Mouse (Mus musculus): ENCODE measurements around the gene Olfr101. TPM values are rescaled to one million over a fixed set of nuclear protein-coding genes. Genes with fewer than 3 reads are reported as not detected.

Olfr101 gene
- polyA plus RNA-seq (2016; fragmentation: Nextera tagmentation; extraction: Ambion mirVana), result not detected in 2 replicates

DNA sequence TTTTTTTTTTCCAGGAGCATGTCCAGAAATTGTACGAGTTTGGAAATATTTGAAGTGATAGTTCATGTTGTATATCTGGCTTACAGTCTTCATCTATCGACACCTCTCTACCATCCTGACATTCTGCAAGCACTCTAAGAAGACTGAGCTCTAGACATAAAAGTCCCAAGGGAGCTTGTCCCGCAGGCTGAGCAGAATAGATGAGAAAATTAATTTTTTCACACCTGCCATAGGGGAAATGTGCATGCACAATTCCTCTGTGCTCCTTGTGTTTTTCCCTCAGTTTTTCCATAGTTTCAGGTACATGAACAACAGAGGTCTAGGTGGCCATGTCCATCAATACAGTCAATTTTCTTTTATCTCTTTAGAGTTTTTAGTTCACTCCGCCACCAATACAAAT is at the start of gene Olfr101:
Gene Olfr101, minus strand, starts transcription at position 101 of the 400 bp plus-strand sequence.
- WGBS, result 90% methylated on average over 4 of the region's 4 CpGs
- H3K4me3 ChIP-seq, result no peak within 1 kb of the TSS
- no peak for DNase-seq (ENCODE audit: extremely low spot score, low spot score)
- no peaks in the 10 kb centered on the region for H3K9me3 ChIP-seq
- H3K4me1 ChIP-seq, result no peaks in the 10 kb centered on the region
- H3K36me3 ChIP-seq (replicated peaks), result no peaks in the 10 kb centered on the region
- no peaks in the 10 kb centered on the region for H3K27me3 ChIP-seq (ENCODE audit: poor library complexity, severe bottlenecking)
- H3K27ac ChIP-seq, result no peak within 1 kb of the TSS

- H3K36me3 ChIP-seq (replicated peaks), result no peaks in the 10 kb centered on the region
- no peaks in the 10 kb centered on the region for H3K27me3 ChIP-seq (ENCODE audit: poor library complexity, severe bottlenecking)
- H3K4me1 ChIP-seq, result no peaks in the 10 kb centered on the region
- no peak within 1 kb of the TSS for H3K4me3 ChIP-seq
- WGBS, result 86% methylated on average over 2 of the region's 2 CpGs
- no peaks in the 10 kb centered on the region for H3K9me3 ChIP-seq
- no peak within 1 kb of the TSS for H3K27ac ChIP-seq
- no peak for DNase-seq (ENCODE audit: extremely low spot score, low spot score)
Measured at GRCm38 (mm10) chr17:37339598-37339997, 35.5 kb upstream of the Olfr101 start, which contains the start of gene Olfr103. Gene Olfr103, minus strand, starts transcription at chr17:37339698.

- H3K4me1 ChIP-seq, result no peaks in the 10 kb centered on the region
- H3K36me3 ChIP-seq (replicated peaks), result no peaks in the 10 kb centered on the region
- no peaks in the 10 kb centered on the region for H3K27me3 ChIP-seq (ENCODE audit: poor library complexity, severe bottlenecking)
- H3K27ac ChIP-seq, result no peak within 1 kb of the TSS
- no peak for DNase-seq (ENCODE audit: extremely low spot score, low spot score)
- no peak within 1 kb of the TSS for H3K4me3 ChIP-seq
- H3K9me3 ChIP-seq, result peaks cover 8% of the 10 kb centered on the region; the same call in 1 of the 2 replicates
Measured at GRCm38 (mm10) chr17:37316954-37317353, 12.8 kb upstream of the Olfr101 start, which contains the start of gene Olfr102. Gene Olfr102, minus strand, starts transcription at chr17:37317054.

DNA sequence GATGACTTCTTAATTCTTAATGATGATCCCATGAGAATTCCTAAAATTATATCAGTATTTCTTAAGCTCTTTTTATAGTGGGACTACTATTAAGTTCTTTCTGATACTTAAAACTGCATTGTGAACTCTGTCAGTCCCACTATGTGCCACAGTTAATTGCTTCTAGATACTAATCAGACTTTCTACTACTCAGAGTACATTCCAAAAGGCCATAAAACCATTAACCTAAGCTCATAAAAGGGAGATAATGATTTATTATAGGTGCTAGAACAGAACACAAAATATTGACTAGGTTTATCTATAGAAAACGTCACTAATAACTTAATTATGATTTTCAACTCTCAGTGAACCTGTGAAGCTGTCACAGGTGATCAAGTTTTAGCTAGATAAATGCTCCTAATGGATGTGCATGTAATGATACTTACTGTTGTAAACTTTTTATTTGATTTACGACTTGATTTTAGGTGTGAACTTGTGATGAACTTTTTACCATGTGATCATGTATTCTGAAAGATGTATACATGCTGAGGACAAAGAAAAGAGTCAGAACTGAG is 6.1 kb upstream of the Olfr101 start:
- WGBS, result 57% methylated on average over 2 of the region's 2 CpGs
- no peak for DNase-seq (ENCODE audit: extremely low spot score, low spot score)

GRCm38 (mm10) chr17:37308483-37308882 is 4.4 kb upstream of the Olfr101 start:
- no peak overlapping the region for H3K4me3 ChIP-seq
- no peaks in the 10 kb centered on the region for H3K27me3 ChIP-seq (ENCODE audit: poor library complexity, severe bottlenecking)
- 45% methylated on average over 4 of the region's 4 CpGs for WGBS
- no peak for DNase-seq (ENCODE audit: extremely low spot score, low spot score)
- H3K27ac ChIP-seq, result no peak overlapping the region
- H3K9me3 ChIP-seq, result no peaks in the 10 kb centered on the region
- H3K36me3 ChIP-seq (replicated peaks), result no peaks in the 10 kb centered on the region
- no peaks in the 10 kb centered on the region for H3K4me1 ChIP-seq

More for the DNA sequence above, 6.1 kb upstream of the Olfr101 start:
- Histone ChIP-seq H3K27ac (no peak overlapping the region), H3K27me3 (ENCODE audit: poor library complexity, severe bottlenecking) (no peaks in the 10 kb centered on the region), H3K9me3 (no peaks in the 10 kb centered on the region), H3K36me3 (replicated peaks) (no peaks in the 10 kb centered on the region), H3K4me1 (no peaks in the 10 kb centered on the region), H3K4me3 (no peak overlapping the region)

DNA sequence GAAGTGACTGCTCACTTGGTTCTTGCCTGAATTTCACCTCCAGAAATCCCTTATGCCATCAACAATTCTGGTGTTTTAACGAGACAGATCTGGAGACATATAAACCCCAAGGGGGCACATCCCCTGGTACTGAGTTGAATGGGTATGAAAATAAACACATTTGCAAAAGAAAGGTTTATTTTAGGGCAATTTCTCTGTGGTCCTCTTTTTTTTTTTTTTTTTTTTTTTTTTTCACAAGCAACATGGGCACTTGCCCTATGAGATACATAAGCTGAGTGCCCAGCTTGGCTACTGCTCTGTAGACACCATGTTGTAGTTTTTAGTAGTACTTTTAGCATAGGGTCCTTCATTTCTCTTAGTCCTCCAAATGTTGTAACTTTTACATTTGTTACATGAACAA is 20.8 kb downstream of the Olfr101 start, which contains the start of gene Olfr99:
Gene Olfr99, minus strand, starts transcription at position 101 of the 400 bp plus-strand sequence.
- 81% methylated on average over 1 of the region's 1 CpGs for WGBS
- DNase-seq (ENCODE audit: extremely low spot score, low spot score), result no peak
- Histone ChIP-seq H3K27me3 (ENCODE audit: poor library complexity, severe bottlenecking) (no peaks in the 10 kb centered on the region), H3K4me1 (no peaks in the 10 kb centered on the region), H3K27ac (no peak within 1 kb of the TSS), H3K9me3 (no peaks in the 10 kb centered on the region), H3K4me3 (no peak within 1 kb of the TSS), H3K36me3 (replicated peaks) (no peaks in the 10 kb centered on the region)

DNA sequence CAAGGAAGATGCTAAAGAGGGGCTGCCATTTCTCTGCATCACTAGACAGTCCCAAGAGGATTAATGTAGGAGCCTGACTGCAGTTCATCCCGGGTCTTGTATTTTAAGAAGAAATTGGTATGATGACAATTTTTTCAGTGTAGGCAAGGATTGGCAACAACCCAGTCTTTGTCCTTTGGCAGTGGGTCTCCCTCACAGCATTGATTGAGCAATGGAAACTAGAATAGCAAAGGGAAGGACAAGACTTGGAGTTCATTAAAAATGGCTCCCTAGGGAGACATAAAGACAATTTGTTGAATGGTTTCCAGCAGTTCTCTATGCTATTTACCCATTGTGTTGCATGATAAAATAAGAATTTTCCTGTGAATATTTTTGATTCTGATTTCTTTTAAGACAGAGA is 23.8 kb downstream of the Olfr101 start:
- Histone ChIP-seq H3K4me3 (no peak overlapping the region), H3K27me3 (ENCODE audit: poor library complexity, severe bottlenecking) (no peaks in the 10 kb centered on the region), H3K4me1 (no peaks in the 10 kb centered on the region), H3K27ac (no peak overlapping the region), H3K36me3 (replicated peaks) (no peaks in the 10 kb centered on the region), H3K9me3 (no peaks in the 10 kb centered on the region)
- DNase-seq (ENCODE audit: extremely low spot score, low spot score), result no peak
- WGBS, result 86% methylated on average over 1 of the region's 1 CpGs

- Histone ChIP-seq H3K4me3 (no peak overlapping the region), H3K36me3 (replicated peaks) (no peaks in the 10 kb centered on the region), H3K9me3 (no peaks in the 10 kb centered on the region), H3K27ac (no peak overlapping the region), H3K27me3 (ENCODE audit: poor library complexity, severe bottlenecking) (peaks cover 1% of the 10 kb centered on the region; the same call in 1 of the 2 replicates), H3K4me1 (no peaks in the 10 kb centered on the region)
- no peak for DNase-seq (ENCODE audit: extremely low spot score, low spot score)
Measured at GRCm38 (mm10) chr17:37276573-37276972, 27.5 kb downstream of the Olfr101 start.

- H3K4me1 ChIP-seq, result no peaks in the 10 kb centered on the region
- no peak overlapping the region for H3K4me3 ChIP-seq
- no peak overlapping the region for H3K27ac ChIP-seq
- peaks cover 10% of the 10 kb centered on the region for H3K27me3 ChIP-seq (ENCODE audit: poor library complexity, severe bottlenecking)
- WGBS, result 88% methylated on average over 2 of the region's 2 CpGs
- no peak for DNase-seq (ENCODE audit: extremely low spot score, low spot score)
- H3K36me3 ChIP-seq (replicated peaks), result no peaks in the 10 kb centered on the region
- H3K9me3 ChIP-seq, result no peaks in the 10 kb centered on the region
Measured at GRCm38 (mm10) chr17:37275626-37276248, 28.4 kb downstream of the Olfr101 start.

DNA sequence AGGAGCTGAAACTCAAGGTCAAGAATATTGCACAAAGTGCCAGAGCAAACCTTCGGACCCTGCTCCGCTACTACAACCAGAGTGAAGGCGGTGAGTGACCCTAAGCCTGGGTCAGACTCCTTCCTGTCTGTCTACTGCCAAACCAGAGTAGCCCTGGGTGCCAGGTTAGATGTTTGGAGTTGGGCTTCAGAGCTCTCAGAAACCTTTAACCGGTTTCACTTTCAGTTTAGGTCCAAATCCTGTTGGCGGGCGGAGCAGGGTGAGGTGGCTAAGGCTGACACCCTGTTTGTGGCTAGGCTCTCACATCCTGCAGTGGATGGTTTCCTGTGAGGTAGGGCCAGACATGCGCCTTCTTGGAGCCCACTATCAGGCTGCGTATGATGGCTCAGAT is 33.4 kb downstream of the Olfr101 start:
- WGBS, result 65% methylated on average over 8 of the region's 8 CpGs
- Histone ChIP-seq H3K4me3 (peak overlapping the region; percentile 56), H3K36me3 (replicated peaks) (no peaks in the 10 kb centered on the region), H3K27ac (no peak overlapping the region), H3K27me3 (ENCODE audit: poor library complexity, severe bottlenecking) (peaks cover 13% of the 10 kb centered on the region), H3K4me1 (peaks cover 5% of the 10 kb centered on the region; the same call in 1 of the 2 replicates), H3K9me3 (no peaks in the 10 kb centered on the region)
- DNase-seq (ENCODE audit: extremely low spot score, low spot score), result no peak

GRCm38 (mm10) chr17:37270058-37270701 is 33.9 kb downstream of the Olfr101 start, which contains the start of gene H2-M3:
Gene H2-M3, plus strand, starts transcription at chr17:37270220.
- H3K27ac ChIP-seq, result peak within 1 kb of the TSS; percentile 6; the same call in 1 of the 2 replicates
- H3K27me3 ChIP-seq (ENCODE audit: poor library complexity, severe bottlenecking), result peaks cover 13% of the 10 kb centered on the region
- H3K4me3 ChIP-seq, result peak within 1 kb of the TSS; percentile 56
- peaks cover 5% of the 10 kb centered on the region; the same call in 1 of the 2 replicates for H3K4me1 ChIP-seq
- WGBS, result 5% methylated on average over 26 of the region's 26 CpGs
- no peaks in the 10 kb centered on the region for H3K9me3 ChIP-seq
- H3K36me3 ChIP-seq (replicated peaks), result no peaks in the 10 kb centered on the region
- peak; percentile 84 for DNase-seq (ENCODE audit: extremely low spot score, low spot score)

GRCm38 (mm10) chr17:37263626-37264025 is 40.5 kb downstream of the Olfr101 start, which contains the start of gene Olfr98:
Gene Olfr98, minus strand, starts transcription at chr17:37263749.
- DNase-seq (ENCODE audit: extremely low spot score, low spot score), result no peak
- Histone ChIP-seq H3K9me3 (no peaks in the 10 kb centered on the region), H3K4me3 (no peak within 1 kb of the TSS), H3K36me3 (replicated peaks) (no peaks in the 10 kb centered on the region), H3K27me3 (ENCODE audit: poor library complexity, severe bottlenecking) (no peaks in the 10 kb centered on the region), H3K27ac (no peak within 1 kb of the TSS), H3K4me1 (no peaks in the 10 kb centered on the region)
- WGBS, result 86% methylated on average over 1 of the region's 1 CpGs

DNA sequence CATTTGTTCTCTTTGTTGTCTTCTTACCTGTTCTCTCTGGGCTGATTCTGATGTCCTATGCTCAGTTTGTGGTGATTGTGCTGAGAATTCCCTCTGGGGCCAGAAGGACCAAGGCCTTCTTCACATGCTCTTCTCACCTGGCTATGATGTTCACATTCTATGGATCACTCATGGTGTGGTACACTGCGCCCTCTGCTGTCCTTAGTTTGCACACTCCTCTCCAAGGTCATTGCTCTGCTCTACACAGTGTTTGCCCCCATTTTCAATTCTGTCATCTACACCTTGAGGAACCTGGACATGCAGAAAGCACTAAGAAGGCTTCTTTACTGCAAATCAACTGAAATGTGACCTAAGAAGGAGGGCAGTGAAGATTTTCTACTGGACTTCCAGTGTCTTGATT is 53.6 kb downstream of the Olfr101 start:
- Histone ChIP-seq H3K27me3 (ENCODE audit: poor library complexity, severe bottlenecking) (no peaks in the 10 kb centered on the region), H3K36me3 (replicated peaks) (no peaks in the 10 kb centered on the region), H3K27ac (no peak overlapping the region), H3K4me1 (no peaks in the 10 kb centered on the region), H3K4me3 (no peak overlapping the region), H3K9me3 (no peaks in the 10 kb centered on the region)
- 15% methylated on average over 1 of the region's 1 CpGs for WGBS
- no peak for DNase-seq (ENCODE audit: extremely low spot score, low spot score)

Data from forebrain, embryonic 10.5 days (tissue).